Mouse (Mus musculus) brain, embryonic 14.5 days (tissue): ENCODE measurements at regions not wholly inside any gene's neighbourhood (a gene's known extent, or its start where the extent isn't known, plus 50 kb on each side); places are given as distances from the start of the nearest gene placed in this dataset.
"Not testable (repeated sequence)": the region's sequence is repeated elsewhere in the genome, so short reads cannot be mapped to it uniquely, and the experiment has no call there.

Experiments used
- DNase-seq: peaks from one replicate; pipeline ENCODE4 v3.0.0-alpha.2; 2011; ENCODE audit warnings: low read depth
- CTCF ChIP-seq: fragments of 200-500 bp; IDR thresholded peaks from 2 replicates; pipeline ENCODE4 v1.5.1; 2012; ENCODE audit warnings: inconsistent platforms, mild to moderate bottlenecking, moderate library complexity, borderline replicate concordance; ENCODE audit not compliant: insufficient read depth, insufficient read length; ENCODE audit errors: extremely low read depth
- POLR2A ChIP-seq: fragments of 200-500 bp; IDR thresholded peaks from 2 replicates; pipeline ENCODE4 v1.6.1; 2012; ENCODE audit warnings: mild to moderate bottlenecking, inconsistent platforms, borderline replicate concordance; ENCODE audit not compliant: poor library complexity, insufficient read depth, insufficient read length, severe bottlenecking; ENCODE audit errors: extremely low read depth

DNA sequence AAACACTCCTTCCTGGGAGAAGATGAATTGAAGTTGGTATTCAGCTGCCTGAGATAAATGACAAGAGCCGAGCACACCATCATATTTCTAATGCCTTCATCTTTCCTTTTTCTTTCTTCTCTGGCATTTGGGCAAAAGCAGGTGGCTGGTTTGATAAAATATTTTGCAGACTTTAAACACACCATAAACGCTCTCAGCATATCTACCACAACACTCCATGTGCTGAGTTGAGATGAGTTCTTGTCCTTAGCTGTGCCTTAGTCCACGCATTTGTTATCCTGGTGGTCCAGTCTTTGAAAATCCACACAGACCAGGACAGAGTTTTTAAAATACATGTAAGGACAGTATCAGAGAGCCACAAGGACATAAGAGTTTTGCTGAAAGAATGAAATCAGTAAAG lies 74.3 kb upstream of the Immp2l start:
- DNase-seq: no peak
- TF ChIP-seq POLR2A (no peak), CTCF (no peak)

GRCm38 (mm10) chr12:40958536-40958935 lies 65.4 kb upstream of the Immp2l start:
- TF ChIP-seq CTCF (no peak), POLR2A (no peak)
- DNase-seq: no peak

DNA sequence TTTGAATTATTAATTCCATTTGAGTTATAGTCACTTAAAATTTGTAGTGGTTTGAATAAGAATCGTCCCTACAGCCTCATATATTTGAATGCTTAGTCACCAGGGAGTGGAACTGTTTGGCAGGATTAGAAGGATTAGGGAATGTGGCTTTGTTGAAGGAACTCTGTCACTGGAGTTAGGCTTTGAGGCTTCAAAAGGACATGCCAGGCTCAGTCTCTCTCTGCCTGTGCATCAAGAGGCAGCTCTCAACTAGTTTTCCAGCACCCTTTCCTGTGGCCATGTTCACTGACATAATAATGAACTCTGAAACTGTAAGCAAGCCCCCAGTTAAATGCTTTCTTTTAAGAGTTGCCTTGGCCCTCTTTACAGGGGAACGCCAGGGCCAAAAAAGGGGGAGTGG lies 58.9 kb upstream of the Immp2l start:
- TF ChIP-seq POLR2A (no peak), CTCF (no peak)
- DNase-seq: peak; percentile 37

DNA sequence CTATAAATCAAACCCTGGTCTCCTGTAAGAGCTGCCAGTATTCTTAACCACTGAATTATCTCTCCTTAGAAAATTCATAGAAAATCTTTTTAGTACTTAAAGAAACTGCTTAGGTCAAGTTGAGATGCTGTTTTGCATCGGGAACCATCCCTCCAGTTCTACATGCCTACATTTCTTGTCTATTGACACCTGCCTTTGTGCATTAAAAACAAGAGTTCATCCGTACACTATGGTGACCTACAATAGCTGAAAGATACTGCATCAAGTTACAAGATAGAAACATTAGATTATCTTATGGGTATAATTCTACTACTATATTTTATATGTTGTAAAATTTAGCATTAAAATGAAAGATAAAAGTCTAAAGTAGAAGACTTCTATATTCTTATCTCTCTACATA lies 57.6 kb upstream of the Immp2l start:
- no peak for DNase-seq
- TF ChIP-seq POLR2A: no peak
- no peak for TF ChIP-seq CTCF

GRCm38 (mm10) chr12:40966723-40967122 lies 57.2 kb upstream of the Immp2l start:
- not testable (repeated sequence) for DNase-seq

- TF ChIP-seq POLR2A (no peak), CTCF (no peak)
- no peak for DNase-seq
Observed at GRCm38 (mm10) chr12:40972844-40973243, 51.0 kb upstream of the Immp2l start.
